Mouse (Mus musculus) forebrain, embryonic 13.5 days (tissue): ENCODE results near the gene Nptn. TPM values are rescaled to one million over a fixed set of nuclear protein-coding genes. Genes with fewer than 3 reads are reported as not detected.

Experiments
- ATAC-seq: fragments of 200-750 bp; cut with Nextera tagmentation; 2 replicates; pipeline ENCODE4 v1.8.0; 2017
- H3K27ac ChIP-seq: fragments of 300-500 bp; sonication (generic); 2 replicates; pipeline ENCODE4 v1.5.1; 2015; ENCODE audit warnings: inconsistent platforms, mild to moderate bottlenecking, moderate library complexity
- H3K27me3 ChIP-seq: fragments of 300-500 bp; sonication (generic); 2 replicates; pipeline ENCODE4 v1.6.1; 2015; ENCODE audit warnings: mild to moderate bottlenecking, inconsistent platforms
- H3K36me3 ChIP-seq: fragments of 300-500 bp; sonication (generic); 2 replicates; pipeline ENCODE4 v1.6.1; 2015; ENCODE audit warnings: mild to moderate bottlenecking, inconsistent platforms; ENCODE audit not compliant: poor library complexity, severe bottlenecking
- H3K4me1 ChIP-seq: fragments of 300-500 bp; sonication (generic); 2 replicates; pipeline ENCODE4 v1.6.1; 2015; ENCODE audit warnings: inconsistent platforms
- H3K4me2 ChIP-seq: fragments of 300-500 bp; sonication (generic); 2 replicates; pipeline ENCODE4 v1.6.1; 2015; ENCODE audit warnings: inconsistent platforms, mild to moderate bottlenecking, moderate library complexity
- H3K4me3 ChIP-seq: fragments of 300-500 bp; sonication (generic); 2 replicates; pipeline ENCODE4 v1.5.1; 2015; ENCODE audit warnings: mild to moderate bottlenecking, inconsistent platforms
- H3K9ac ChIP-seq: fragments of 300-500 bp; sonication (generic); 2 replicates; pipeline ENCODE4 v1.6.1; 2015; ENCODE audit warnings: mild to moderate bottlenecking, inconsistent platforms
- H3K9me3 ChIP-seq: fragments of 300-500 bp; sonication (generic); replicated peaks from 2 replicates; pipeline ENCODE4 v1.6.1; 2016; ENCODE audit warnings: inconsistent platforms
- whole genome bisulfite sequencing: fragments of 180-500 bp; shearing (Covaris S2); methylation state at CpG from one replicate; pipeline ENCODE4 v1.1.7; 2015; 5-methylcytosine and 5-hydroxymethylcytosine counted together
- polyA plus RNA-seq: library from polyadenylated mRNA; unstranded; fragments of >200 nt; fragmentation: Nextera tagmentation; extraction: Ambion mirVana; gene quantifications from 2 replicates; pipeline ENCODE4 v1.2.1, GENCODE M21; 2015

Gene Nptn
- polyA plus RNA-seq, 1 experiment from 2014 or later, result 79.8 TPM

- no peak for ATAC-seq
- Histone ChIP-seq H3K4me1 (0 out of 2 replicates have a peak, but pooled peaks cover 6% of the 10 kb centered on the region), H3K4me3 (no peak overlapping the region), H3K27me3 (no peaks in the 10 kb centered on the region), H3K9me3 (no peaks in the 10 kb centered on the region), H3K36me3 (no peaks in the 10 kb centered on the region), H3K9ac (no peak overlapping the region; the same call in 1 of the 2 replicates), H3K4me2 (no peak overlapping the region), H3K27ac (no peak overlapping the region)
- WGBS, result 63% methylated on average over 6 of the region's 6 CpGs
Measured at GRCm38 (mm10) chr9:58682106-58682505, 100.1 kb downstream of the Nptn start.

DNA sequence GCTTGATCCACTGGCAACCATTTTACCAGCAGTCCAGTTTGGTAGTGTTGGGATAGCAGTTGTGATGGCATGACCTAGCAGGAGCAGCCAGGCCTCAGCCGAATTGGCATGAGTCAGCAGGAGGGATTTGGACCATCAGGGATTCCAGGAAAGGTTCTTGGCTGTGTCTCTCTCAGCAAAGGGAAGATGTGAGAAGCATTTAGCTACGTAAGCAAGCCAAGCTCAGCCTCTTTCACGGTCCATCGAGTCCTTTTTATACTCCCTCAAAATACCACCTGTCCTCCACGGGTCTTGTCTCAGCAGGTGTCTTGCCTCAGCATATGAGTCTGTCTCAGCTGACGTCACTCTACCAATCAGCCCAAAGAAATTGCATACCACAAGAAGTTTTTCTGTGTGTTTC lies 101.3 kb downstream of the Nptn start:
- WGBS, result 28% methylated on average over 6 of the region's 6 CpGs
- Histone ChIP-seq H3K4me3 (no peak overlapping the region), H3K27ac (no peak overlapping the region), H3K4me1 (0 out of 2 replicates have a peak, but pooled peaks cover 6% of the 10 kb centered on the region), H3K4me2 (no peak overlapping the region), H3K36me3 (no peaks in the 10 kb centered on the region), H3K27me3 (no peaks in the 10 kb centered on the region), H3K9ac (no peak overlapping the region), H3K9me3 (no peaks in the 10 kb centered on the region)
- no peak for ATAC-seq

- Histone ChIP-seq H3K9ac (no peak overlapping the region), H3K4me1 (0 out of 2 replicates have a peak, but pooled peaks cover 6% of the 10 kb centered on the region)
Measured at GRCm38 (mm10) chr9:58685290-58685689, 103.2 kb downstream of the Nptn start.

GRCm38 (mm10) chr9:58688076-58688475 lies 106.0 kb downstream of the Nptn start:
- Histone ChIP-seq H3K9me3 (no peaks in the 10 kb centered on the region), H3K4me2 (no peak overlapping the region), H3K27me3 (no peaks in the 10 kb centered on the region), H3K36me3 (no peaks in the 10 kb centered on the region), H3K4me1 (no peaks in the 10 kb centered on the region; the same call in 1 of the 2 replicates), H3K27ac (no peak overlapping the region), H3K9ac (no peak overlapping the region), H3K4me3 (no peak overlapping the region)
- 86% methylated on average over 4 of the region's 4 CpGs for WGBS
- ATAC-seq, result no peak

More at GRCm38 (mm10) chr9:58685290-58685689, 103.2 kb downstream of the Nptn start:
- Histone ChIP-seq H3K9me3 (no peaks in the 10 kb centered on the region), H3K27ac (no peak overlapping the region), H3K36me3 (no peaks in the 10 kb centered on the region), H3K4me2 (no peak overlapping the region), H3K27me3 (no peaks in the 10 kb centered on the region), H3K4me3 (no peak overlapping the region)
- ATAC-seq, result no peak
- WGBS, result 89% methylated on average over 10 of the region's 10 CpGs

GRCm38 (mm10) chr9:58690701-58691100 lies 108.7 kb downstream of the Nptn start:
- Histone ChIP-seq H3K9me3 (peaks cover 3% of the 10 kb centered on the region; the same call in 1 of the 2 replicates), H3K27me3 (no peaks in the 10 kb centered on the region), H3K4me3 (no peak overlapping the region), H3K4me2 (no peak overlapping the region), H3K36me3 (no peaks in the 10 kb centered on the region), H3K9ac (no peak overlapping the region), H3K4me1 (no peaks in the 10 kb centered on the region; the same call in 1 of the 2 replicates), H3K27ac (no peak overlapping the region)
- 90% methylated on average over 4 of the region's 4 CpGs for WGBS
- no peak for ATAC-seq

DNA sequence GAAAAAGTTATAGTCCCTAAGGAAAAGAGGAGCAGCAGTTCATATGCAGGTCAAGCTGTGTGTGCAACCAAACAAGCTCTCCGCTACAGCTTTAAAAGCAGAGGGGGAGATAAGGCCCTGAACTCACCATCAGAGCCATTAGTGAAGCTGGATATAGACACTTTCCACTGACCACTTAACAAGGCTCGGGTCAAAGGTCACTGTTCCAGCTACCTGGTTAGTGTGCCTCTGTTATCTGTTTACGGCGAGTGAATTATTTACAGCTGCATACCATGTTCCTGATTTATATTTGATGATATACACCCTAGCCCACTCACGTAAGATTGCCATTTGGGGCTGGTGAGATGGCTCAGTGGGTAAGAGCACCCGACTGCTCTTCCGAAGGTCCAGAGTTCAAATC lies 109.4 kb downstream of the Nptn start:
- no peak for ATAC-seq
- Histone ChIP-seq H3K9me3 (peaks cover 3% of the 10 kb centered on the region; the same call in 1 of the 2 replicates), H3K27ac (no peak overlapping the region), H3K36me3 (no peaks in the 10 kb centered on the region), H3K4me2 (no peak overlapping the region), H3K9ac (no peak overlapping the region), H3K4me1 (no peaks in the 10 kb centered on the region; the same call in 1 of the 2 replicates), H3K27me3 (no peaks in the 10 kb centered on the region), H3K4me3 (no peak overlapping the region)
- WGBS, result 92% methylated on average over 7 of the region's 7 CpGs

- WGBS, result 95% methylated on average over 2 of the region's 2 CpGs
- Histone ChIP-seq H3K4me1 (no peaks in the 10 kb centered on the region), H3K36me3 (no peaks in the 10 kb centered on the region), H3K4me2 (no peak overlapping the region), H3K9me3 (peaks cover 3% of the 10 kb centered on the region; the same call in 1 of the 2 replicates), H3K9ac (no peak overlapping the region), H3K27ac (no peak overlapping the region), H3K27me3 (no peaks in the 10 kb centered on the region), H3K4me3 (no peak overlapping the region)
- ATAC-seq, result no peak
Measured at GRCm38 (mm10) chr9:58698486-58698885, 116.4 kb downstream of the Nptn start.

GRCm38 (mm10) chr9:58701751-58702150 lies 119.7 kb downstream of the Nptn start:
- no peaks in the 10 kb centered on the region for H3K36me3 ChIP-seq
- WGBS, result 92% methylated on average over 2 of the region's 2 CpGs
- no peak overlapping the region for H3K9ac ChIP-seq
- no peak for ATAC-seq
- H3K27me3 ChIP-seq, result no peaks in the 10 kb centered on the region
- no peak overlapping the region for H3K4me2 ChIP-seq
- no peak overlapping the region for H3K27ac ChIP-seq
- no peaks in the 10 kb centered on the region for H3K4me1 ChIP-seq
- no peak overlapping the region for H3K4me3 ChIP-seq
- H3K9me3 ChIP-seq, result no peaks in the 10 kb centered on the region

- Histone ChIP-seq H3K9ac (no peak overlapping the region), H3K27me3 (no peaks in the 10 kb centered on the region), H3K4me1 (no peaks in the 10 kb centered on the region), H3K9me3 (no peaks in the 10 kb centered on the region), H3K4me2 (no peak overlapping the region), H3K36me3 (no peaks in the 10 kb centered on the region), H3K27ac (no peak overlapping the region), H3K4me3 (no peak overlapping the region)
- WGBS, result 90% methylated on average over 7 of the region's 7 CpGs
- no peak for ATAC-seq
Measured at GRCm38 (mm10) chr9:58703766-58704165, 121.7 kb downstream of the Nptn start.

GRCm38 (mm10) chr9:58706024-58706423 lies 124.0 kb downstream of the Nptn start:
- WGBS, result 75% methylated on average over 7 of the region's 7 CpGs
- Histone ChIP-seq H3K9ac (no peak overlapping the region), H3K36me3 (no peaks in the 10 kb centered on the region), H3K27ac (no peak overlapping the region), H3K4me3 (no peak overlapping the region), H3K27me3 (no peaks in the 10 kb centered on the region), H3K9me3 (no peaks in the 10 kb centered on the region), H3K4me2 (no peak overlapping the region), H3K4me1 (no peaks in the 10 kb centered on the region)
- no peak for ATAC-seq

Other genes starting within 250 kb of the Nptn start
- gene Tbc1d21, start 211.8 kb upstream of the Nptn start, polyA plus RNA-seq, result not detected in 2 replicates
- 2.8 and 3.5 TPM in 2 replicates for gene Insyn1, start 93.6 kb upstream of the Nptn start, polyA plus RNA-seq
- gene Cd276, start 26.8 kb upstream of the Nptn start, polyA plus RNA-seq, result 23.0 and 28.3 TPM in 2 replicates
- gene Rec114, start 161.7 kb downstream of the Nptn start, polyA plus RNA-seq, result 1.5 and 1.6 TPM in 2 replicates
- 1.4 and 1.8 TPM in 2 replicates for gene Hcn4, start 241.2 kb downstream of the Nptn start, polyA plus RNA-seq